Mouse (Mus musculus) gastrocnemius, postnatal 25 days (tissue): ENCODE data around the gene Smarcd2. TPM values are rescaled to one million over a fixed set of nuclear protein-coding genes. Genes with fewer than 3 reads are reported as not detected.
"Not testable (repeated sequence)": the region's sequence is repeated elsewhere in the genome, so short reads cannot be mapped to it uniquely, and the experiment has no call there.

Experiments used
- DNase-seq: peaks from one replicate; pipeline ENCODE4 v3.0.0; 2022
- total RNA-seq, 2 experiments: library from RNA; stranded (reverse); gene quantifications; 1 replicate in 1 of 2; 2 replicates in 1 of 2; pipeline ENCODE4 v1.2.3; 2021

Gene Smarcd2
- total RNA-seq, 2 experiments from 2014 or later = 10.3 to 16.6 TPM

GRCm38 (mm10) chr11:106246834-106247233 is 25.9 kb downstream of the Smarcd2 start:
- DNase-seq = no peak

- not testable (repeated sequence) for DNase-seq
Observed at GRCm38 (mm10) chr11:106233978-106234377, 38.8 kb downstream of the Smarcd2 start.

GRCm38 (mm10) chr11:106220603-106221002 is 52.2 kb downstream of the Smarcd2 start:
- no peak for DNase-seq

DNA sequence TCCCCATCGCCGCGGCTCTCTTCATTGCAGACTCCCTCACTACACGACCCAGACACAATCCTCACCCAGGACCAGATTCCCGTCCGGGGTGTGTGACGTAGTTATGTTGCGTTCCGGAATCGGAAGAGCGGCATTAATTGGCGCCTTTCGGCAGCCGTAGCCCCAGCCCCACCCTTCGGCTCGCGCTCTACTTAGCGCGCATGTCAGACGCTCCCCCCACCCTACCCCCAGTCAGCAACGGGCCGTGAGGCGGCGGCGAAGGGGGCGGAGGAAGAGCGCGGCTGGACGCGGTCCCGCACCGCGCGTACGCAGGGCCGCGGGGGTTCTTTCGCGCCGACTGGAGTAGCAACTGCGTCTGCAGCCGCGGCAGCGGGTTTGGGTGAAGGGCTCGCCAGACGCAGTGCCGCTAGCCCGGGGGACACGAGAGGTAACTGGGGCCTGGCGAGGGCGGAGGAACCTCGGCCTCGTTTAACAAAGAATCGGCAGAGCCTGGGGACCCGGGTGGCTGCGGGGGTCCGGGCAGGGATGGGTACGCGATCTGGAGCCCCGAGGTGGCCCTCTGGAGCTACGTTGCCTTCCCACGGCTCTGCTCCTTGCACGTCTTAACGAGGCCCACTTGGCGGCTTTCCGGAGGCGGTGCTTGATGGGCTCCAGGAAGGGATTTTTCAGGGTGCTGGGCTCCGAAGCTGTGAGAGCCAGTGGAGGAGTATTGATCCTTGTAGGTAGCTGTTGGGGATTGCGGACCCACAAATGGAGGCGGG is 55.9 kb downstream of the Smarcd2 start, which contains the start of gene Ddx42:
TSS of gene Ddx42 (plus strand) at position 197 of the 761 bp plus-strand sequence.
- DNase-seq = peak; percentile 93

DNA sequence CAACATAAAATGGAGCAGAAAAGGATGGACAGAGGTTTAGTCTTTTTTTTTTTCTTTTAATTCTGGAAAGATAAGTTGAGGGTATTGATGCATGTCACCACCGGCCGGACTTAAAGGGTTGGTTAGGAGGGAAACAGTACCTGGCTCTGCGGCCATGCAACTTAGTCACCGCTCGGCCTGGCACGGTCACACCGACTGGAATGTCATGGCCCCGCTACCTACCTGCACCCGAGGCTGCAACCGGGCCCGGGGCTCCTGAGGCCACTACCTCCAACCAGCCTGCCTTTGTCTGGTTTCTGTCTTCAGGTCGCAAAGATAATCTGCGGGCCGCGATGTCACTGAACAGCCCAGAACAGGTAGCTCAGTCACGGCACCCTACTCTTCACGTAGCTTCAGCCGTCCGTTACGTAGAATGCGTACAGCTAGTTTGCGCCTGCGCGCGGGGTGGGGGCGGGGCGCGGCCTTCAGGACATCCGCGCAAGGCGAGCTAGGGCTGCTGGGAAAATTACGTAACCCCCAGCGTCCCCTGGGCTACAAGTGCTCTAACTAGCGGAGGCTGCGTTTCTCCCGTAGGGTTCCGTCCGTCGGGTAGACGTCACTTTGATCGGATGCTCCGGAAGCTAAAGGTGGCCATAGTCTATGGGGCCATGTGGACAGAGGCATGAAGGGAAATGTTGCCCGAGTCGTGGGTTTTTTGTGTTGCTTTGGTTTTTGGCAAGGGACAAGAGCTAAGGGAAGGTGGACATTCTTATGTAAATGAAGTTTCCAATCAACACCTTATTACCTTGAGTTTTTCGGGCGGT is 56.6 kb downstream of the Smarcd2 start, which contains the start of gene Ccdc47:
TSS of gene Ccdc47 (minus strand) at position 418 of the 803 bp plus-strand sequence.
- peak; percentile 97 for DNase-seq

GRCm38 (mm10) chr11:106215450-106215859 is 57.3 kb downstream of the Smarcd2 start:
- no peak for DNase-seq

DNA sequence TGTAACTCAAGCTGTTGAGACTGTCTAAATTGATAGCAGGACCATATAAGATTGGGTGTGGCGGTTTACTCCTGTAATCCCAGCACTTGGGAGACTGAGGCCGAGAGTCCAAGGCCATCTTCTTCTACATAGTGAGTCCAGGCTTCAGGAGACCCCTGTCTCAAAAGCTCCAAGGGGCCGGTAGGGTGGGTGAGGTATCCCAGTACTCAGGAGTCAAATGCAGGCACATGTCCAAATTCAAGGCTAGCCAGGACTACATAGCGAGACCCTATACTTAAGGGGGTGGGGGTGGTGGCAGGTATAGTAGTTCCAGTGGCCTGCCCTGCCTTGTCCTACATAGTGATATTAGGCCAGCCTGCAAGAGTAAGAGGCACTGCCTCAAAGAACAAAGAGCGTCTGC is 57.9 kb downstream of the Smarcd2 start:
- DNase-seq = no peak

Other genes with a start within 250 kb of the Smarcd2 start
- 10 to 100 TPM; 25.9 to 26.1 TPM for gene Dcaf7, start 236.1 kb downstream of the Smarcd2 start, total RNA-seq
- gene Taco1, start 206.9 kb downstream of the Smarcd2 start, total RNA-seq = 10 to 100 TPM; 42.1 to 44.3 TPM
- 10 to 100 TPM; 18.5 to 20.8 TPM for gene Map3k3, start 188.4 kb downstream of the Smarcd2 start, total RNA-seq
- not detected for gene Gm10840, start 112.1 kb downstream of the Smarcd2 start, total RNA-seq
- 1 to 10 TPM; 1.9 to 3.3 TPM for gene Limd2, start 112.1 kb downstream of the Smarcd2 start, total RNA-seq
- 10 to 100 TPM in 1 of 2 experiments, 1 to 10 TPM in 1; 9.8 to 10.2 TPM for gene Strada, start 70.8 kb downstream of the Smarcd2 start, total RNA-seq
- gene Ccdc47, start 56.6 kb downstream of the Smarcd2 start, total RNA-seq = 10 to 100 TPM; 58.1 to 69.1 TPM
- gene Ddx42, start 56.0 kb downstream of the Smarcd2 start, total RNA-seq = 10 to 100 TPM; 20.2 to 20.7 TPM
- gene Ftsj3, start 16.9 kb downstream of the Smarcd2 start, total RNA-seq = 10 to 100 TPM; 19.4 to 21.9 TPM
- 100 to 1,000 TPM; 126 to 130 TPM for gene Psmc5, start 16.8 kb downstream of the Smarcd2 start, total RNA-seq
- under 1 TPM in 1 of 2 experiments, not detected in 1; 0.08 TPM for gene Tcam1, start 3.7 kb upstream of the Smarcd2 start, total RNA-seq
- not detected for gene Gh, start 28.9 kb upstream of the Smarcd2 start, total RNA-seq
- gene Cd79b, start 41.8 kb upstream of the Smarcd2 start, total RNA-seq = under 1 TPM; 0.51 to 0.70 TPM
- gene Scn4a, start 80.3 kb upstream of the Smarcd2 start, total RNA-seq = 100 to 1,000 TPM; 310 to 342 TPM
- 1 to 10 TPM; 7.0 to 8.0 TPM for gene Prr29, start 92.5 kb upstream of the Smarcd2 start, total RNA-seq
- gene Icam2, start 115.1 kb upstream of the Smarcd2 start, total RNA-seq = 1 to 10 TPM; 4.3 to 7.2 TPM
- gene Ern1, start 214.9 kb upstream of the Smarcd2 start, total RNA-seq = 1 to 10 TPM; 7.0 to 7.2 TPM